Mouse (Mus musculus): ENCODE measurements around the gene 4930579G24Rik.
A peak's percentile ranks its signal among the peaks of the same experiment; 100 is the strongest.

DNA sequence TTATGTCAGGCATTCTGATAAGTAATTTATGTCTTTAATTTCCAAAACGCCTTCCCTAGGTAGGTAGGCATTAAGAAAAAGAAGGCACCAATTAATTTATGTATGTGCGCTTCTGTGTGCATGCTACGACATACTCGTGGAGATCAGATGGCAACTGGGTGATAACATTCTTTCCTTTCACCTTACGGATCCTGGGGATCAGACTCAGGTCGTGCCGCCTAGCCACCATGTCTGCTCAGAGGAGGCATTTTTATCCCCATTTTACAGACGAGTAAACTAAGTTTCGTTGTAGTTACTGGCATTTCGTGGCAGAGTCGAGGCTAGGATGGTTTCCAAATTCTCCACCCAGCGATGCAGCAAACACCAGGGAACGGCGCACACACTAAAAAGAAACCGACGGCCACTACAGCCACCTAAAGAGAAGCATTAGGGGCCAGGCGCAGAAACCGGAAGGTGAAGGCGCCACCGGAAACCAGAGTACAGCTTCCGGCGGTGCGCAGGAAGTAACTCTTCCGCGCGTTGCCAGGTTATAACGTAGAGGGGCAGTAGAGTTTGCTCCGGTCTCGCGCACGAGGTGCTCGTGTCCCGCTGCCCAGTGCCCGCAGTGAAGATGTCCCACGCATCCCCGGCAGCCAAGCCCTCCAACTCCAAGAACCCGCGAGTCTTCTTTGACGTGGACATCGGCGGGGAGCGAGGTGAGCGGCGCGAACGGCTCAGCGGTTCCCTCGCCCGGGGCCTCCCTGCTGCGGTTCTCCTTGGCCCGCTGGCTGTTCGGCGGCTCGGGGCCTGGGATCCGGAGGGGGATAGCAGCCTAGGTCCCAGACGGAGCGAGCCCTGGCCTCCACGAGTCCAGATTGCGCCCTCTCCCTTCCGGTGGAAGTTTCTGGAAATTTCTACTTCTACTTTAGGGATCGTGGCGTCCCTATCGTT lies 37.8 kb upstream of the 4930579G24Rik start, which contains the start of gene Ppid:
- TF ChIP-seq POLR2A (IDR thresholded peaks at IDR 0.05; ENCODE audit: borderline replicate concordance, control insufficient read depth, low read depth, low read length), result peak; percentile 79; the same call in 1 of the 2 replicates
- no peak for TF ChIP-seq CTCF (IDR thresholded peaks at IDR 0.05; ENCODE audit: control insufficient read depth, insufficient read depth, low read length)
